Mouse (Mus musculus) macrophage (primary cell): Measurements from ENCODE around the gene Csnk1e. TPM values are rescaled to one million over a fixed set of nuclear protein-coding genes. Genes with fewer than 3 reads are reported as not detected.
A peak's percentile ranks its signal among the peaks of the same experiment; 100 is the strongest.

ENCODE experiments used
- H3K27ac ChIP-seq: fragments of 350-480 bp; formaldehyde crosslinking; 2 replicates; pipeline ENCODE4 v1.9.0; 2021
- H3K36me3 ChIP-seq: fragments of 350-480 bp; formaldehyde crosslinking; 2 replicates; pipeline ENCODE4 v1.9.0; 2021; ENCODE audit errors: inconsistent target
- H3K4me3 ChIP-seq: fragments of 350-480 bp; formaldehyde crosslinking; 2 replicates; pipeline ENCODE4 v1.9.0; 2021; ENCODE audit errors: inconsistent target
- H3K79me2 ChIP-seq: fragments of 350-480 bp; formaldehyde crosslinking; 2 replicates; pipeline ENCODE4 v1.9.0; 2021; ENCODE audit errors: inconsistent target
- WGBS: methylation state at CpG from one replicate; pipeline ENCODE4 v1.1.7; 2026; ENCODE audit warnings: inconsistent platforms; ENCODE audit not compliant: missing documents; 5-methylcytosine and 5-hydroxymethylcytosine counted together
- polyA plus RNA-seq: library from polyadenylated mRNA; stranded (reverse); fragments of 250-400 nt; gene quantifications from 3 replicates; pipeline ENCODE4 v1.2.4, GENCODE M21; 2018; ENCODE audit warnings: inconsistent platforms

The Csnk1e gene
- polyA plus RNA-seq, 1 experiment from 2014 or later, result 37.6 TPM

DNA sequence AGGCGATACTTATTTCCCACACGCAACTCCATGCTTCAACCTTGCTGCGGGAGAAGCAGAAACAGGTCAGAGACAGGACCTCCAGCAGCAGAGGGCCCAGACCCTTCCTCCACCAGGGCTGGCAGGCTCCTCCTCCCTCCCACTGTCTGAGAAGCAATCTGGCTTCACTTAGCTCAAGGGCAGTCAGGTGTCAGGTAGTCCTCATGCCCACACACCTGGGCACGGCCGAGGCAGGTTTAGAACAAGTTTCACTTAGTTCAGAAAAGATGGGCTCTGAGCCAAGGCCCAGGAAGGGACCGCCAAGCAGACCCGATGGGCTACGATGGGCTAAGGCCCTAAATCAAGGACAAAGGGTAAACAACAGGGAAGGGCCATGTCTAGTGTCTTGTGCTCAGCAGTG lies 16.6 kb downstream of the Csnk1e start:
- H3K27ac ChIP-seq, result no peak overlapping the region
- no peak overlapping the region for H3K4me3 ChIP-seq
- 96% methylated on average over 8 of the region's 8 CpGs for WGBS
- peaks cover 76% of the 10 kb centered on the region for H3K79me2 ChIP-seq
- H3K36me3 ChIP-seq, result peaks cover 10% of the 10 kb centered on the region; the same call in 1 of the 2 replicates

DNA sequence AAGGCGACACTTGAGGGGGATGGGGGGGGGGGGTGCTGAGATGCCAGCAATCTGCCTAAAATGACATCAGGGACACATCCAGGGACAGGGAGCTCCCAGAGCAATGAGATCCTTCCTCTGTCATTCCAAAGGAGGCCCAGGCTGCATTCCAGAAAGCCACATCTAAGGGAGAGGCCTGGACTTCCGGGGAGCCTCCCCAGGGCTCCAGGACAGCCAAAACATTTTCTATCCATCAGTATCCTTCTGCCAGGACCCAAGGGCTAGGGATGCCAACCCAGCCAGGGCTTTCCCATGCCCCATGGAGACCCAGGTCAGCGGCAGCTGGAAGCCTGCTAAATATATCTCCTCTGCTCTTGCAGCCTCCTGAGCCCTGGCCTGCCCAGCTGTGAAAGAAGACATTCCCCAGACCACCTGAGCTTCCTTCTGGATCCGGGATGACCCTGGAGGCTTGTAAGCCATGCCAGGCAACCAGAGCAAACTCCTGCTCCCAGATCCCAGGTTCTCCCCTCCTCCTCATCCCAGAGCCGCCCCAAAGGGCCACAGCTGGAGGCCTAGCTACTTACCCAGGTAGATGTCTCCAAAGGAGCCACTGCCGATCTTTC lies 17.1 kb downstream of the Csnk1e start:
- Histone ChIP-seq H3K27ac (no peak overlapping the region), H3K36me3 (peaks cover 10% of the 10 kb centered on the region; the same call in 1 of the 2 replicates), H3K4me3 (no peak overlapping the region), H3K79me2 (peaks cover 76% of the 10 kb centered on the region)
- 97% methylated on average over 6 of the region's 6 CpGs for WGBS

DNA sequence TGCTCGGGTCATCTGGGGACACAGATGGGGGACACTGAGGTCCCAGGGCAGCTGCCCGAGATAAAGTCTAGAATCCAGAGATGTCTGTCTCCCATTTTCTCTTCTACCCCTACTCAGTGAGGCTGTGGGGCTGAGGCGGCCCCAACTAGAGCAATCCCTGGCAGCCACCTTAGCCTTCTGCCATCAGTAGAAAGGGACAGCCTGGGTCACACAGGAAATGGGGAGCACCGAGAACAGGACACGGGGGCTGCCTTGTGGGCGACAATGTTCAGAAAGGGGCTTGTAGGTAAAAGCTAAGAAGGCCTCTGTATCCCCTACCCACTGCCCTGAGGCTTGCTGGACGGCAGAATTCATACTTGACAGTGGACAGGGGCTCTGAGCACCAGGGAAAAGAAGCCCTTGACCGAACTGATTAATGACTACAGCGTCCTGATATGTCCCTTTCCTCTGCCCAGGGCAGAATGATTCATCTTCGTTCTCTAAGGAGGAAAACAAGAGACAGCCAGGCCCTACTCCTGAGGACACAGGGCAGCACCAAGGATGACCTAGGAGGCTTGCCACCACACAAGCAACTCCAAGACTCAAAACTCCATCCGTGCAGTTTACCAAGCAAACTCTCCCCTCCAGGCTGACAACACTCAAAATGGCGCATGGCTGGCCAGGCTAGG lies 17.7 kb downstream of the Csnk1e start:
- Histone ChIP-seq H3K27ac (no peak overlapping the region), H3K4me3 (no peak overlapping the region), H3K79me2 (peaks cover 76% of the 10 kb centered on the region), H3K36me3 (peaks cover 10% of the 10 kb centered on the region; the same call in 1 of the 2 replicates)
- WGBS, result 92% methylated on average over 12 of the region's 12 CpGs

DNA sequence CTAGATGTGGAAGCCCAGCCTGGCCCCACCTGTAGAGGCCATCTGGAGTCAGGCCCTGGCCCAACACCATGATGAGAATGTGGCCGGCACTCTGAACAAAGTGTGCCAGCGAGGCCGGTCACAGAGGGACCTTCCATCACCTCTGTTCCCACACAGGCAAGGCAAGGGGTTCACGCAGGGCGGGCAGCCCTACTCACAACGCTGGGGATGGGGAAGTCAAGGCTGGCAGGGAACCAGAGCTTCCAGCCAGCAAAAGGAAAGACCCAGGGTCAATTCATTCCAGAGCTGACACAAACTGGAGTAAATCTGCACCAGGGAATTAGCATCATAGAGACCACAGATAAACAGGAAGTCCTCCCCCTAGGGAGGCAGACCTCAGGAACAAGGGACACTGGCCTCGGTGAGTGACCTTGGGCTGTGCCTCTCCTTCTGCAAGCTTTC lies 18.9 kb downstream of the Csnk1e start:
- H3K79me2 ChIP-seq, result peaks cover 88% of the 10 kb centered on the region
- no peak overlapping the region for H3K27ac ChIP-seq
- H3K36me3 ChIP-seq, result peaks cover 10% of the 10 kb centered on the region; the same call in 1 of the 2 replicates
- 50% methylated on average over 7 of the region's 7 CpGs for WGBS
- no peak overlapping the region for H3K4me3 ChIP-seq

DNA sequence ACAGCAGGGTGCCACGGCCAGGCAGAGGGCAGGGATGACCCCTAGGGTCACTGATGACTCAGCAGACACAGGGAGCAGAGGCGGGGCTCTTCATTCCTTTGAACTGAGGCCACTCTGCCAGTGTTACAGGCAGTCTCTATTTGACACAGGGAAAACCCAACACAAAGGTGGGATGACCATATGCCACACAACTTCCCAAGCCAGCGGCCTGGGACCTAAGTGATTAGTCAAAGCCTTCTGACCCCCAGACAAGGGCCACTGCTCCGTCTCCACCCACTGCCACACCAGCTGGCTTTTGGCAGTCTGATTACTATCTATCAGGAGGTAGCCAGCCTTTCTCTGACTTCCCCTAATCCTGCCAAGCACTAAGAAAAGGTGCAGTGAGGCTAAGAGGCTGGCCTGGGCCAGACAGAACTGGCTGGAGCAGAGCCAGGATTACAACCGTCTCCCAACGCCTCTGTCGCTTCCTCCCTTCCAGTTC lies 20.1 kb downstream of the Csnk1e start:
- WGBS, result 48% methylated on average over 7 of the region's 7 CpGs

DNA sequence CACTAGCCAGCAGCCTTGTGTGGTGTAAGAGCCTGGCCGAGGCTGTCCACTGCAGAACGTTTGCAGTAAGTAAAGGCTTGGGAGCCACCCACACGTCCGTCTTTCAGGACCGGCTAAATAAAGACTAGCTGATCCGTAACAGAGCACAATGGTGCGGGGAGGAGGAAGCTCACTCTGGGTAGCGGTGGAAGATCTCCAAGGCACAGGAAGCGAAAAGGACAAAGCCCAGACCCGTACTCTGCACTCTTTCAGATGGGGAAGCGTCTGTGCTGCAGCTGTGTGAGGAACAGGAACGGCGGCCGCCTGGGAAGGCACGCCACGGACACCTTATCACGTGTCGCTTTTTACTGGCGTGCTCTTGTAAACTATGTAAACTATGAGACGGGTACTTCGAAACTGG lies 22.5 kb downstream of the Csnk1e start:
- Histone ChIP-seq H3K4me3 (no peak overlapping the region), H3K27ac (peak overlapping the region; percentile 51), H3K79me2 (peaks cover 64% of the 10 kb centered on the region; the same call in 1 of the 2 replicates), H3K36me3 (peaks cover 24% of the 10 kb centered on the region; the same call in 1 of the 2 replicates)
- WGBS, result under 1% methylated on average over 21 of the region's 21 CpGs

More for the DNA sequence above, 20.1 kb downstream of the Csnk1e start:
- Histone ChIP-seq H3K4me3 (no peak overlapping the region), H3K79me2 (peaks cover 87% of the 10 kb centered on the region), H3K27ac (no peak overlapping the region), H3K36me3 (peaks cover 10% of the 10 kb centered on the region; the same call in 1 of the 2 replicates)

DNA sequence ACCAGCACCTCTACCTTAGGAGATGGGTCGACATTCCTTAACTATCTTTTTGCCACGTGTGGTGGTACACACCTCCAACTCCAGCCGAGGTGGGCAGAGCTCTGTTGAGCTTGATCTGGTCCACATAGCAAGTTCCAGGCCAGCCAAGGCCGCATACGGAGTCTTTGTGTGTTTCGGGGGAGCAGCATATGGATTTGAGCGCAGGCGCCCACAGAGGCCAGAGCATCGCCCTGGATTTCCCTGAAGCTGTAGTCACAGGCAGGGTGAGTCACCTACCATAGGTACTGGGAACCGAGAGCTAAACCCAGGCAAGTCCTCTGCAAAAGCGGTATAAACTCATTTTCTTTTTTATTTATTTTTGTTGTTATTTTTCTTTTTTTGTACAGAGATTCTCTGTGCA lies 23.0 kb downstream of the Csnk1e start:
- Histone ChIP-seq H3K79me2 (peaks cover 58% of the 10 kb centered on the region; the same call in 1 of the 2 replicates), H3K27ac (peak overlapping the region; percentile 51), H3K36me3 (peaks cover 24% of the 10 kb centered on the region), H3K4me3 (no peak overlapping the region)
- 75% methylated on average over 11 of the region's 11 CpGs for WGBS

DNA sequence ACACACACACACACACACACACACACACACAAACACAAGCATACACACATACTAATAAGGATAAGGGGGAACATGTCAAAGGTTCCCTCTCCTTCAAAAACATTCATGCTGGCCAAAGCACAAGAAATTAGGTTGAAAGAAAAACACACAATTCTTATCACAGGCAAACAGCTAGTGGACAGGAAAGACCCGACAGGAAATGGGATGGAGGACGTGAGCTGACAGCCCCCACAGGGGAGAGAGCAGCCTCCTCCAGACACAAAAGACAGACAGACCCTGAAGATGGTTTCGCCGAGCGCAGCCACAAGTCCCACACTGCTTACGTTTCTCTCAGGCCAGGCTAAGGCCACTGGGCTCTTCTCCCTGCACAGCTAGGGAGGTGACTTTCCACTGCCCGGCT lies 23.4 kb downstream of the Csnk1e start:
- no peak overlapping the region for H3K4me3 ChIP-seq
- WGBS, result 75% methylated on average over 7 of the region's 7 CpGs
- no peak overlapping the region for H3K27ac ChIP-seq
- H3K36me3 ChIP-seq, result peaks cover 24% of the 10 kb centered on the region
- peaks cover 54% of the 10 kb centered on the region; the same call in 1 of the 2 replicates for H3K79me2 ChIP-seq

DNA sequence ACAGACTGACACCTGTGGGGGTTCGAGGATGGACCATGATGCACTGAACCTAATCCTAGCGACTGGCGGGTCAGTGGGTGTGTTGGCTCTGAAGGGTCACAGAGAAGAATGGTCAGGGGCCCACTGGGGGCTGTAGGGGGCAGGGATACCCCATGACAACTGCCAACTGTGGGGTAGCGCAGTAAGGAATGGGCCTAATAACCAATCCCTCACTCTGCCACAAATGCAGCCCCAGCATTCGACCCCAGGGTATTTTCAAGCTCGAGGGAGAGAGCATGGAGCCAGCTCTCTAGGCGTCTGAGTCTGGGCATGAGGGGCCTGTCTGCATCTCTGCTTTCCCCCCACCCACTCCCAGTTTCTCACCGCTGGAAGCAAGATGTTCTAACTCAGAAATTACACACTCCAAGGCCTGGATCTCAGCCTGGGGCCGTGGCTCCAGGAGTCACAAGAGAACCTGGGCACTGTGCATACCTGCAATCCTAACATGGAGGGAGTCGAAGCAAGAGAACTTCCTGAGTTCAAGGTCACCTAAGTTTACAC lies 24.8 kb downstream of the Csnk1e start:
- no peak overlapping the region for H3K4me3 ChIP-seq
- H3K36me3 ChIP-seq, result peaks cover 38% of the 10 kb centered on the region
- no peak overlapping the region for H3K27ac ChIP-seq
- peaks cover 40% of the 10 kb centered on the region; the same call in 1 of the 2 replicates for H3K79me2 ChIP-seq
- 84% methylated on average over 10 of the region's 10 CpGs for WGBS

DNA sequence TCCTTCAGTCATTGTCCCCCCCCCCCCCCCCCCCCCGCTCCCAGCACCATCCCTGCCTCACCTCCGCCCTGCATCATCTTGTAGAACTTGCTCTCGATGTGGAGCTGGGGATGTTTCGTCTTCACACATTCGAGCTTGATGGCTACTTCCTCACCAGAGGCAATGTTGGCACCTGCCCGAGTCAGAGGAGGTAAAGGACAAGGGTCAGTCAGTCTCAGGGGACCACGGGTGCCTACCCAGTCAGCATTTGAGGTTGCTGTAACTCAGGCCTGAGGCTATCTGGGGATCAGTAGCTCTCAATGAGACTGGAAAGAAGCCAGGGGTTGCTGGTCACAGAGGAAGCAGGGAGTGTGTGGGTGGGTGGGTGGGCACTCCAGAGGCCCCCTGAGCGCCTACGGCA lies 25.4 kb downstream of the Csnk1e start:
- 89% methylated on average over 8 of the region's 9 CpGs for WGBS
- H3K27ac ChIP-seq, result no peak overlapping the region
- peaks cover 43% of the 10 kb centered on the region for H3K36me3 ChIP-seq
- peaks cover 35% of the 10 kb centered on the region; the same call in 1 of the 2 replicates for H3K79me2 ChIP-seq
- H3K4me3 ChIP-seq, result no peak overlapping the region

DNA sequence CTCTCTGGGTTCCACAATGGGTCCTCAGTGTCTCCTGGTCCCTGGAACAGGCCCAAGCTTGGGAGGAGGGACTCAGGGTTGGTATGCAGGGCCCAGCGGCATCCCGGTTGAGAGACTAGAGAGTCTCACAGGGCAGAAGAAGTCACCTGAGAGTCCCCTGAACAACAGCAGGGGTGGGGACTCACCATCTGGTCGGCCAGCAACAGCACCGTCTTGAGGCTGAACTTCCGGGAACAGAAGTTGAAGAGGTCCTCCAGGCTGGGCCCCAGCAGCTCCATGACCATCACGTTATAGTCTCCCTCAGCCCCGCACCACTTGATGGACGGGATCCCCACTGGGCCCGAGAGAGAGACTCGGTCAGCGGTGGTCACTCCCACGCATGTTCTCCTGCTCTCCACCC lies 25.8 kb downstream of the Csnk1e start:
- Histone ChIP-seq H3K36me3 (peaks cover 48% of the 10 kb centered on the region), H3K27ac (no peak overlapping the region), H3K79me2 (peaks cover 30% of the 10 kb centered on the region; the same call in 1 of the 2 replicates), H3K4me3 (no peak overlapping the region)
- 94% methylated on average over 10 of the region's 12 CpGs for WGBS

DNA sequence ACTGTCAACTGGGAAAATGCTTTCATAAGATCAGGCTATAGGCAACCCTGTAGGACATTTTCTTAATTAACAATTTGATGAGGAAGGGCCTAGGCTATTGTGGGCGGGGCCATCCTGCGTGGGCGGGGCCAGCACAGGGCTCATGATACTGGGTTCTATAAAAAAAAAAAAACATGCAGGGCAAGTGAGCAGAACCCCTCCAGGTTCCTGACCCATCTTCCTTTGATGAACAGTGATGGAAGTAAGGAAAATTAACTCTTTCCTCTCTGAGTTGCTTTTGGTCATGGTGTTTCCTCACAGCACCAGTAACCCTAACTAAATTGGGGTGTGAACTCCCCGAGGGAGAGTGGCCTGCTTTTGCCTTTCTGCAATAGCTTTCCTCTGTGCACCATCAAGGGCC lies 26.8 kb downstream of the Csnk1e start:
- H3K36me3 ChIP-seq, result peaks cover 57% of the 10 kb centered on the region
- 79% methylated on average over 4 of the region's 4 CpGs for WGBS
- H3K4me3 ChIP-seq, result no peak overlapping the region
- H3K27ac ChIP-seq, result no peak overlapping the region
- peaks cover 23% of the 10 kb centered on the region; the same call in 1 of the 2 replicates for H3K79me2 ChIP-seq

DNA sequence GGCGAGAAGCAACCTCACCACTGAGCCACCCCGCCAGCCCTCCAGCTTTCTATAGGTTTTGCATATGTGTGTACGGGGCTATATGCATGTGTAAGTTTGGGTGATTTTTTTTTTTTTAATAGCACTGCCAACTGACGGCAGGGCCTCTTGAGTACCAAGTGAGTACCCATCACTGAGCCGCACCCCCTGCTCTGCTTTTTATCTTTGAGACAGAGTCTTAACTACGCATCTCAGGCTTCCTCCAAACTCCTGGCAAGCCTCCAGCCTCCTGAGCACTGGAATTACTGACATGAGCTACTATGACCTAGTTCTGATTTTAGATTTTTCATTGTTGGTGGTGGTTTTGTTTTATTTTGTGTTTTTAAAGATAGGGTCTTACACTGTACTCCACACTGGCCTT lies 27.9 kb downstream of the Csnk1e start:
- 86% methylated on average over 6 of the region's 6 CpGs for WGBS
- Histone ChIP-seq H3K27ac (no peak overlapping the region), H3K79me2 (peaks cover 21% of the 10 kb centered on the region; the same call in 1 of the 2 replicates), H3K36me3 (peaks cover 68% of the 10 kb centered on the region), H3K4me3 (no peak overlapping the region)

DNA sequence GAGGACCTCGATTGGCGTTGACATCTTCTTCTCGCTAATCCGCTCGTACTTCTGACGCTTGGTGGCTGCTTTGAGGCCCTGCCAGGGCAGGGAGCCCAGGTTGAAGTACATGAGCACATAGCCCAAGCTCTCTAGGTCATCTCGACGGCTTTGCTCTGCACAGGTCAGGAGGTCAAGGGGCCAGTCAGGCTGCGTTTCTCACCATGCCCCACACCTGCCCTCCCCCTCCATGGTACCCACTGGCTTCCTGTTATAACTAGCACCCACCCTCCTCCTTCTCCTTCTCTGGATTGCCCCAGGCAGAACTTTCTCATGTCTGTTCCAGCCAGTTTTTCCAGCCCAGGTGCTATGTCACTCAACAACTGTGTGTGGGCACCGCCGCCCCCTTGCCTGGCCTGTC lies 29.9 kb downstream of the Csnk1e start:
- H3K4me3 ChIP-seq, result no peak overlapping the region
- WGBS, result 96% methylated on average over 11 of the region's 11 CpGs
- H3K36me3 ChIP-seq, result peaks cover 87% of the 10 kb centered on the region
- H3K79me2 ChIP-seq, result peaks cover 1% of the 10 kb centered on the region; the same call in 1 of the 2 replicates
- no peak overlapping the region for H3K27ac ChIP-seq

DNA sequence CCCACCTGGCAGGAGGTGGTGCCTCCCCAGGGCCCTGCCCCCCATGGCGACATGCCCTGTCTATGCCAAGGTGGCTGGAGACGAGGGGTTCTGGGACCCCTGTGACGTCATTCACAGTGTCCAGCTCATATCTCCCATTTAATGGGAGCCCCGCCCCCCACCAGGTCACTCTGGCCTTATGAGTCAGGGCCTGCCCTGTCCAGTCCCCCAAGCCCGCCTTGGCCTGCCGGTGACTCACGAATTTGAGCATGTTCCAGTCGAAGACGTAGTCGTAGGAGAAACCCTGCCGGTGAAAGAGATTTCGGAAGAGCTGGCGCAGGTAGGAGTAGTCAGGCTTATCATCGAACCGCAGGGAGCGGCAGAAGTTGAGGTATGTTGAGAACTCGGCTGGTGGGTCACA lies 30.8 kb downstream of the Csnk1e start:
- Histone ChIP-seq H3K79me2 (no peaks in the 10 kb centered on the region), H3K4me3 (no peak overlapping the region), H3K27ac (no peak overlapping the region), H3K36me3 (peaks cover 95% of the 10 kb centered on the region)
- 94% methylated on average over 12 of the region's 17 CpGs for WGBS
